In genomic region chr10:121445808-121446207, GRCm38 (mm10) we compare ENCODE assay signal across 20 mouse cellular contexts. TPM values are rescaled to one million over a fixed set of nuclear protein-coding genes. Genes with fewer than 3 reads are reported as not detected.
DNase-seq lines count a peak whose midpoint lies in the region; ATAC-seq and TF ChIP-seq lines count a peak whose summit lies in the region.
"Had no signal": no experiment of that assay in that cellular context is flagged by ENCODE, and none has a peak within 500 bp of the region (broad histone marks: within the 10 kb centered on the region; RNA-seq: fewer than 3 reads in every experiment).

No protein-coding gene starts in this region.

- no peaks in the 10 kb centered on the region for H3K27me3 ChIP-seq in heart, adult 2 months (ENCODE audit: control insufficient read depth, insufficient read depth, low read length)
- no peaks in the 10 kb centered on the region for H3K27me3 ChIP-seq in liver, embryonic 16.5 days (ENCODE audit: control insufficient read depth, insufficient read depth, low read depth, low read length)
- no peaks in the 10 kb centered on the region for H3K27me3 ChIP-seq in stomach, embryonic 16.5 days (ENCODE audit: control insufficient read depth, insufficient read depth, low read length)
- H3K27me3 ChIP-seq: forebrain, embryonic 13.5 days; heart, embryonic 13.5 days; hindbrain, embryonic 15.5 days had no signal

- ATAC-seq in liver, embryonic 16.5 days (ENCODE audit: low read depth): peak; percentile 64
- ATAC-seq in stomach, embryonic 16.5 days (ENCODE audit: insufficient read depth, low FRiP score): peak; percentile 56; the same call in 1 of the 2 replicates
- ATAC-seq: forebrain, embryonic 13.5 days; forebrain, postnatal 0 days had no signal

- TF ChIP-seq EP300 in heart, adult 2 months (IDR thresholded peaks at IDR 0.05; ENCODE audit: insufficient read depth, low read depth, low read length): no peak

- H3K9ac ChIP-seq in heart, adult 2 months (ENCODE audit: low read depth, low read length): no peak overlapping the region
- H3K9ac ChIP-seq in liver, embryonic 16.5 days (ENCODE audit: low read depth, low read length): no peak overlapping the region
- no peak overlapping the region for H3K9ac ChIP-seq in stomach, embryonic 16.5 days (ENCODE audit: low read length)
- H3K9ac ChIP-seq: forebrain, embryonic 13.5 days; forebrain, postnatal 0 days; heart, embryonic 13.5 days; hindbrain, embryonic 15.5 days had no signal

- H3K27ac ChIP-seq in heart, adult 2 months: peak overlapping the region; percentile 51
- H3K27ac ChIP-seq in liver, embryonic 16.5 days (ENCODE audit: low read length): no peak overlapping the region
- H3K27ac ChIP-seq in stomach, embryonic 16.5 days (ENCODE audit: low read length): no peak overlapping the region
- H3K27ac ChIP-seq: embryonic facial prominence, embryonic 10.5 days; forebrain, embryonic 13.5 days; heart, embryonic 13.5 days; hindbrain, embryonic 15.5 days had no signal

- DNase-seq in heart, adult 2 months: no peak
- no peak for DNase-seq in heart, adult 18-20 months
- no peak for DNase-seq in liver
- peak; percentile 75 for DNase-seq in lung, postnatal 36 days
- no peak for DNase-seq in lung, adult 2 months
- no peak for DNase-seq in layer of hippocampus, adult 9-11 months
- DNase-seq: adrenal gland, adult 2 months; adrenal gland, postnatal 25 days; cerebellum, adult 2 months; cerebellum, postnatal 10 days; forebrain, postnatal 0 days; gastrocnemius, postnatal 36 days; heart, adult 11 months; heart, postnatal 36 days had no signal

- H3K4me3 ChIP-seq in heart, adult 2 months: no peak overlapping the region
- H3K4me3 ChIP-seq in liver, embryonic 16.5 days (ENCODE audit: low read depth, low read length): no peak overlapping the region
- no peak overlapping the region for H3K4me3 ChIP-seq in lung, adult 2 months (replicated peaks; ENCODE audit: extremely low read depth, low read depth, low read length)
- H3K4me3 ChIP-seq in stomach, embryonic 16.5 days (replicated peaks; ENCODE audit: low read length): no peak overlapping the region
- H3K4me3 ChIP-seq: embryonic facial prominence, embryonic 10.5 days; forebrain, embryonic 13.5 days; heart, embryonic 13.5 days; hindbrain, embryonic 15.5 days had no signal

- WGBS in heart, adult 2 months: 67% methylated on average over 8 of the region's 8 CpGs
- 63% methylated on average over 8 of the region's 8 CpGs for WGBS in liver, embryonic 16.5 days (ENCODE audit: insufficient replicate concordance)
- 49% methylated on average over 8 of the region's 8 CpGs for WGBS in lung, adult 2 months
- WGBS in stomach, embryonic 16.5 days: 80% methylated on average over 8 of the region's 8 CpGs

- intact Hi-C loops in heart, adult 2 months (cut with DNase I): loop anchor here (2.0 kb wide), 1 partner anchor 13 kb away; no protein-coding TSS in a partner anchor

- peaks cover 32% of the 10 kb centered on the region for H3K4me1 ChIP-seq in heart, adult 2 months (ENCODE audit: control insufficient read depth, insufficient read depth, low read length)
- H3K4me1 ChIP-seq in liver, embryonic 16.5 days (ENCODE audit: control insufficient read depth, low read depth, low read length): peaks cover 11% of the 10 kb centered on the region
- peaks cover 17% of the 10 kb centered on the region for H3K4me1 ChIP-seq in lung, adult 2 months (ENCODE audit: control insufficient read depth, insufficient read depth, low read length)
- H3K4me1 ChIP-seq in stomach, embryonic 16.5 days (ENCODE audit: control insufficient read depth, insufficient read depth, low read length): no peaks in the 10 kb centered on the region; the same call in 1 of the 2 replicates

- H3K36me3 ChIP-seq in heart, adult 2 months (ENCODE audit: control insufficient read depth, insufficient read depth, low read length): peaks cover 9% of the 10 kb centered on the region
- no peaks in the 10 kb centered on the region for H3K36me3 ChIP-seq in liver, embryonic 16.5 days (ENCODE audit: control insufficient read depth, insufficient read depth)
- H3K36me3 ChIP-seq in stomach, embryonic 16.5 days (ENCODE audit: control insufficient read depth, insufficient read depth, low read length): no peaks in the 10 kb centered on the region
- H3K36me3 ChIP-seq: hindbrain, embryonic 15.5 days had no signal

- H3K79me2 ChIP-seq in heart, adult 2 months (replicated peaks; ENCODE audit: control insufficient read depth, insufficient read depth, low read length): peaks cover 10% of the 10 kb centered on the region

- TF ChIP-seq CTCF in heart, adult 2 months (IDR thresholded peaks at IDR 0.05): no peak
- no peak for TF ChIP-seq CTCF in lung, adult 2 months (IDR thresholded peaks at IDR 0.05; ENCODE audit: insufficient read depth, low read length)

- no peaks in the 10 kb centered on the region for H3K9me3 ChIP-seq in liver, embryonic 16.5 days (replicated peaks; ENCODE audit: control insufficient read depth, low read length)
- no peaks in the 10 kb centered on the region for H3K9me3 ChIP-seq in stomach, embryonic 16.5 days (replicated peaks; ENCODE audit: control insufficient read depth, low read length)
- H3K9me3 ChIP-seq: embryonic facial prominence, embryonic 10.5 days; forebrain, embryonic 13.5 days; heart, embryonic 13.5 days; hindbrain, embryonic 15.5 days had no signal

- no peak; the same call in 1 of the 2 replicates for TF ChIP-seq POLR2A in heart, adult 2 months (IDR thresholded peaks at IDR 0.05; ENCODE audit: insufficient read depth, low read depth, low read length)
- no peak for TF ChIP-seq POLR2A in lung, adult 2 months (IDR thresholded peaks at IDR 0.05; ENCODE audit: borderline replicate concordance, extremely low read depth, low read depth, low read length)

- H3K4me2 ChIP-seq in liver, embryonic 16.5 days (ENCODE audit: low read depth, low read length): no peak overlapping the region
- H3K4me2 ChIP-seq in stomach, embryonic 16.5 days (ENCODE audit: low read depth, low read length): no peak overlapping the region
- H3K4me2 ChIP-seq: forebrain, embryonic 13.5 days; heart, embryonic 13.5 days; hindbrain, embryonic 15.5 days had no signal

RNA-seq across cellular contexts. Expression of gene Rassf3, which starts 30.3 kb away (rescaled TPM):
- total RNA-seq in heart, adult 2 months (2021): 100 to 1,000 TPM; 134 to 135 TPM
- polyA plus RNA-seq in heart, adult 2 months (2012; rRNA removed): 69.4 and 121 TPM in 2 replicates
- 100 to 1,000 TPM; 131 to 138 TPM for total RNA-seq in heart, adult 18-20 months (2021)
- 12.1 and 13.3 TPM in 2 replicates for polyA plus RNA-seq in liver, embryonic 16.5 days (2015; fragmentation: Nextera tagmentation; extraction: Ambion mirVana)
- polyA plus RNA-seq in lung, adult 2 months (2012; rRNA removed): 66.7 and 97.0 TPM in 2 replicates
- polyA plus RNA-seq in stomach, embryonic 16.5 days (2015; fragmentation: Nextera tagmentation; extraction: Ambion mirVana): 21.3 and 22.0 TPM in 2 replicates
